Mouse (Mus musculus): ENCODE measurements around the gene Fcgbp.
"Not testable (repeated sequence)": the region's sequence is repeated elsewhere in the genome, so short reads cannot be mapped to it uniquely, and the experiment has no call there.

The Fcgbp gene

GRCm38 (mm10) chr7:28149841-28150240 is 78.8 kb downstream of the Fcgbp start:
- no peak for DNase-seq (ENCODE audit: low spot score)

- DNase-seq (ENCODE audit: low spot score): peak; percentile 43
Observed at GRCm38 (mm10) chr7:28151584-28152221, 80.7 kb downstream of the Fcgbp start.

- not testable (repeated sequence) for DNase-seq (ENCODE audit: low spot score)
Observed at GRCm38 (mm10) chr7:28153595-28153994, 82.6 kb downstream of the Fcgbp start.

GRCm38 (mm10) chr7:28159292-28159691 is 88.3 kb downstream of the Fcgbp start:
- DNase-seq (ENCODE audit: low spot score): no peak

- DNase-seq (ENCODE audit: low spot score): no peak
Observed at GRCm38 (mm10) chr7:28159893-28160292, 88.9 kb downstream of the Fcgbp start.

- DNase-seq (ENCODE audit: low spot score): no peak
Observed at GRCm38 (mm10) chr7:28161163-28161749, 90.2 kb downstream of the Fcgbp start.

GRCm38 (mm10) chr7:28165406-28165805 is 94.4 kb downstream of the Fcgbp start:
- DNase-seq (ENCODE audit: low spot score): no peak

GRCm38 (mm10) chr7:28168320-28169115 is 97.5 kb downstream of the Fcgbp start:
- peak; percentile 54 for DNase-seq (ENCODE audit: low spot score)

GRCm38 (mm10) chr7:28169489-28170422 is 98.7 kb downstream of the Fcgbp start, which contains the start of gene Fbl:
Gene Fbl (plus strand): TSS chr7:28169710.
- DNase-seq (ENCODE audit: low spot score): peak; percentile 89
